Mouse (Mus musculus) erythroblast, embryonic 14.5 days (primary cell): ENCODE results near the gene Actb.

ENCODE experiments used
- GATA1 ChIP-seq: IDR thresholded peaks from 2 replicates; pipeline ENCODE4 v1.6.1; 2012; ENCODE audit warnings: low read length, inconsistent platforms, mixed read lengths
- TAL1 ChIP-seq: IDR thresholded peaks from 3 replicates; pipeline ENCODE4 v1.6.1; 2012; ENCODE audit warnings: low read length, inconsistent platforms, mixed read lengths

- TF ChIP-seq GATA1, result no peak
- no peak for TF ChIP-seq TAL1
These were observed 8.8 kb downstream of the Actb start for GRCm38 (mm10) chr5:142897568-142898248.
